Comparison of ENCODE assay signal across 20 mouse cellular contexts in genomic region chr15:83408216-83408615, GRCm38 (mm10). TPM values are rescaled to one million over a fixed set of nuclear protein-coding genes. Genes with fewer than 3 reads are reported as not detected.
DNase-seq lines count a peak whose midpoint lies in the region; ATAC-seq and TF ChIP-seq lines count a peak whose summit lies in the region.
"Had no signal": no experiment of that assay in that cellular context is flagged by ENCODE, and none has a peak within 500 bp of the region (broad histone marks: within the 10 kb centered on the region; RNA-seq: fewer than 3 reads in every experiment).

No protein-coding gene starts in this region.

- H3K4me1 ChIP-seq in lung, embryonic 14.5 days (ENCODE audit: insufficient read depth), result peaks cover 10% of the 10 kb centered on the region
- H3K4me1 ChIP-seq in embryonic fibroblast, embryonic 13.5 days (ENCODE audit: control insufficient read depth, insufficient read depth, low read length), result peaks cover 39% of the 10 kb centered on the region
- H3K4me1 ChIP-seq in hindbrain, embryonic 16.5 days (ENCODE audit: control insufficient read depth, insufficient read depth, low read depth, low read length), result no peaks in the 10 kb centered on the region

- intact Hi-C loops in gastrocnemius, adult 2 months (cut with DNase I), result no loop called here
- intact Hi-C loops in gastrocnemius, postnatal 36 days (cut with DNase I), result loop anchor here (5.0 kb wide), 1 partner anchor 109 kb away; no protein-coding TSS in a partner anchor

- ATAC-seq in lung, embryonic 14.5 days (ENCODE audit: insufficient read depth), result no peak
- no peak for ATAC-seq in hindbrain, embryonic 16.5 days

- no peaks in the 10 kb centered on the region for H3K36me3 ChIP-seq in lung, embryonic 14.5 days (ENCODE audit: insufficient read depth)
- H3K36me3 ChIP-seq in hindbrain, embryonic 16.5 days (ENCODE audit: control insufficient read depth, insufficient read depth, low read length), result no peaks in the 10 kb centered on the region
- H3K36me3 ChIP-seq: hindbrain, embryonic 10.5 days had no signal

- TF ChIP-seq POLR2A in embryonic fibroblast, embryonic 13.5 days (IDR thresholded peaks at IDR 0.05; ENCODE audit: low read depth, low read length), result no peak

- H3K4me3 ChIP-seq in gastrocnemius, adult 2 months, result no peak overlapping the region
- H3K4me3 ChIP-seq in lung, embryonic 14.5 days (ENCODE audit: low read depth, low read length), result no peak overlapping the region
- no peak overlapping the region for H3K4me3 ChIP-seq in embryonic fibroblast, embryonic 13.5 days (ENCODE audit: insufficient read depth, low read length)
- H3K4me3 ChIP-seq in hindbrain, embryonic 16.5 days (ENCODE audit: low read length), result no peak overlapping the region
- H3K4me3 ChIP-seq: forebrain, embryonic 10.5 days; heart, embryonic 12.5 days; hindbrain, embryonic 10.5 days; kidney, embryonic 15.5 days; layer of hippocampus, adult 2 months had no signal

- no peak overlapping the region for H3K9ac ChIP-seq in lung, embryonic 14.5 days
- no peak overlapping the region for H3K9ac ChIP-seq in hindbrain, embryonic 16.5 days (ENCODE audit: low read depth, low read length)
- H3K9ac ChIP-seq: heart, embryonic 12.5 days; kidney, embryonic 15.5 days; liver, embryonic 14.5 days had no signal

- H3K9me3 ChIP-seq in lung, embryonic 14.5 days (ENCODE audit: low read depth, low read length), result no peaks in the 10 kb centered on the region
- no peaks in the 10 kb centered on the region for H3K9me3 ChIP-seq in hindbrain, embryonic 16.5 days (ENCODE audit: control insufficient read depth, low read length)
- H3K9me3 ChIP-seq: heart, embryonic 12.5 days; hindbrain, embryonic 10.5 days; kidney, embryonic 15.5 days had no signal

- H3K27me3 ChIP-seq in lung, embryonic 14.5 days (ENCODE audit: insufficient read depth, low read length), result no peaks in the 10 kb centered on the region
- H3K27me3 ChIP-seq in hindbrain, embryonic 16.5 days (replicated peaks; ENCODE audit: control insufficient read depth, insufficient read depth, low read length), result no peaks in the 10 kb centered on the region
- H3K27me3 ChIP-seq: CH12.LX; heart, embryonic 12.5 days; kidney, embryonic 15.5 days had no signal

- DNase-seq in gastrocnemius, adult 2 months, result no peak
- no peak for DNase-seq in gastrocnemius, postnatal 36 days
- DNase-seq in lung, embryonic 14.5 days, result no peak
- DNase-seq in lung, postnatal 4 days, result no peak
- peak; percentile 51 to 66 for DNase-seq in monocyte, adult 2 months (ENCODE audit: low read depth in 1 of 2, low spot score in 2 of 2)
- no peak for DNase-seq in heart, postnatal 4 days
- DNase-seq: adrenal gland, postnatal 10 days; cerebellum, adult 2 months; gastrocnemius, postnatal 25 days; thymus, adult 2 months had no signal

- peak overlapping the region; percentile 44; the same call in 1 of the 2 replicates for H3K27ac ChIP-seq in gastrocnemius, adult 2 months
- H3K27ac ChIP-seq in lung, embryonic 14.5 days (ENCODE audit: low read depth), result peak overlapping the region; percentile 70; the same call in 1 of the 2 replicates
- peak overlapping the region; percentile 13; the same call in 1 of the 2 replicates for H3K27ac ChIP-seq in embryonic fibroblast, embryonic 13.5 days (ENCODE audit: insufficient read depth, low read length)
- H3K27ac ChIP-seq in hindbrain, embryonic 16.5 days (ENCODE audit: low read depth, low read length), result no peak overlapping the region
- H3K27ac ChIP-seq: forebrain, embryonic 10.5 days; kidney, embryonic 15.5 days; layer of hippocampus, adult 2 months; liver, embryonic 14.5 days had no signal

- WGBS in lung, embryonic 14.5 days, result 77% methylated on average over 5 of the region's 5 CpGs
- WGBS in hindbrain, embryonic 16.5 days, result 85% methylated on average over 5 of the region's 5 CpGs

- H3K4me2 ChIP-seq in lung, embryonic 14.5 days, result no peak overlapping the region
- no peak overlapping the region for H3K4me2 ChIP-seq in hindbrain, embryonic 16.5 days (ENCODE audit: low read length)
- H3K4me2 ChIP-seq: heart, embryonic 12.5 days; kidney, embryonic 15.5 days; midbrain, embryonic 11.5 days had no signal

- no peak for TF ChIP-seq CTCF in gastrocnemius, adult 2 months (IDR thresholded peaks at IDR 0.05)
- TF ChIP-seq CTCF in lung, embryonic 14.5 days (IDR thresholded peaks at IDR 0.05; ENCODE audit: low read depth), result no peak
- no peak for TF ChIP-seq CTCF in embryonic fibroblast, embryonic 13.5 days (IDR thresholded peaks at IDR 0.05; ENCODE audit: borderline replicate concordance, insufficient read depth, low read length)

RNA-seq across cellular contexts. Expression of gene Pacsin2, which starts 56.2 kb away (rescaled TPM):
- 10 to 100 TPM; 43.7 to 70.1 TPM for total RNA-seq in gastrocnemius, adult 2 months (2021)
- total RNA-seq in gastrocnemius, postnatal 36 days (2021), result 10 to 100 TPM; 41.4 to 50.5 TPM
- 62.3 and 63.8 TPM in 2 replicates for polyA plus RNA-seq in lung, embryonic 14.5 days (2014; fragmentation: Nextera tagmentation; extraction: Ambion mirVana)
- polyA plus RNA-seq in embryonic fibroblast, embryonic 13.5 days (2011; ENCODE audit: insufficient read length, low read depth, missing spikeins), result 62.0 and 75.6 TPM in 2 replicates
- 26.9 and 32.1 TPM in 2 replicates for polyA plus RNA-seq in hindbrain, embryonic 16.5 days (2015; fragmentation: Nextera tagmentation; extraction: Ambion mirVana)
- total RNA-seq in heart, postnatal 4 days (2021), result 100 to 1,000 TPM; 136 to 147 TPM

RNA-seq across cellular contexts. Expression of gene Arfgap3, which starts 58.2 kb away (rescaled TPM):
- 1 to 10 TPM; 6.0 to 6.7 TPM for total RNA-seq in gastrocnemius, adult 2 months (2021)
- total RNA-seq in gastrocnemius, postnatal 36 days (2021), result 1 to 10 TPM; 5.7 to 6.1 TPM
- 37.7 and 41.3 TPM in 2 replicates for polyA plus RNA-seq in lung, embryonic 14.5 days (2014; fragmentation: Nextera tagmentation; extraction: Ambion mirVana)
- 51.9 and 55.2 TPM in 2 replicates for polyA plus RNA-seq in embryonic fibroblast, embryonic 13.5 days (2011; ENCODE audit: insufficient read length, low read depth, missing spikeins)
- polyA plus RNA-seq in hindbrain, embryonic 16.5 days (2015; fragmentation: Nextera tagmentation; extraction: Ambion mirVana), result 39.4 and 43.3 TPM in 2 replicates
- total RNA-seq in heart, postnatal 4 days (2021), result 10 to 100 TPM; 21.5 to 22.6 TPM

Comparison
In these comparisons a context has a peak if more than half of its experiments do, and no peak if none do; other contexts are left out.
1. DNase-seq: peak in monocyte, adult 2 months (2 of 2); none in gastrocnemius, adult 2 months (single experiment), gastrocnemius, postnatal 36 days (0 of 2), lung, embryonic 14.5 days (single experiment), lung, postnatal 4 days (0 of 2) and heart, postnatal 4 days (single experiment).